Mouse (Mus musculus): ENCODE measurements around the gene Fsd1l.

DNA sequence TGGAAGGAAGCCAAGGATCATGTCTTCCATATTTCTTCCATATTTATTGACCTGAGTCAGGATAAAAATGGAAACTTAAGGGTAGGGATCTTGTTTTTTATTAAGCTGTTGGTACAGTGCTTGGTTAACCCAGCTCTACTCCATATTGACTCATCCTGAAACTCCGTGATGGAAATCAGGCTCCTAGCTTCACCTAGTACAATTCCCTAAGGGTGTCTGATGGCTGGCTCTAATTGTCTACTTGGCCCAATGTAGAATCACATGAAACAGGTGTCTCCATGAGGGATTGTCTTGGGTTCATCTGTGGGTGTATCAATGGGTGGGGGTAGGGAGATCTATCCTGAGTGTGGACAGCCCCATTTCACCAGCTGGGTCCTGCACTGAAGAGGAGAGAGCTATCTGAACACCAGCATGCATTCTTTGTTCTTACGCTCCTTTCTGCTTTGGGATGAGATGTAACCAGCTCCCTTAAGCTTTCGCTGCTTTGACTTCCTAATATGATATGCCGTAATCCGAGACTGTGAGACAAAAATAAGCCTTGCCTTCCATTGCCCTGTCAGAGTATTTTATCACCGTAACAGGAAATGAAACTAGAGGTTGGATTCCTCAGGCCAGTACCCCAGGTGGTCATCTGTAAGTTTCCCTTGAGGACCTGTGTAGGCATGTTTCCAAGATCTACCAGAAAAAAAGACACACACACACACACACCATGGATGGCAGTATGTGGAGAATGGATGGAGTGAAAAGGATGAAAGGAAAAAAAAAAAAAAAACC lies 79.5 kb downstream of the Fsd1l start:
- TF ChIP-seq CTCF (IDR thresholded peaks at IDR 0.05; ENCODE audit: insufficient read depth, low read length), result no peak
- TF ChIP-seq POLR2A (IDR thresholded peaks at IDR 0.05; ENCODE audit: borderline replicate concordance, extremely low read depth, low read depth, low read length), result no peak

All from lung, adult 2 months (tissue).